Mouse (Mus musculus) neural tube, embryonic 14.5 days (tissue): ENCODE data around the gene Scaf8. TPM values are rescaled to one million over a fixed set of nuclear protein-coding genes. Genes with fewer than 3 reads are reported as not detected.
"Not testable (repeated sequence)": the region's sequence is repeated elsewhere in the genome, so short reads cannot be mapped to it uniquely, and the experiment has no call there.

Source experiments
- ATAC-seq: fragments of 200-750 bp; cut with Nextera tagmentation; 2 replicates; pipeline ENCODE4 v1.8.0; 2017; ENCODE audit warnings: low read depth, mild to moderate bottlenecking, moderate TSS enrichment, moderate library complexity
- H3K27ac ChIP-seq: fragments of 300-500 bp; sonication (generic); 2 replicates; pipeline ENCODE4 v1.5.1; 2014; ENCODE audit warnings: low read depth, mild to moderate bottlenecking, control low read depth, low read length, moderate library complexity, mixed read lengths
- H3K27me3 ChIP-seq: fragments of 300-500 bp; sonication (generic); 2 replicates; pipeline ENCODE4 v1.6.1; 2014; ENCODE audit warnings: low read length; ENCODE audit not compliant: control insufficient read depth, insufficient read depth
- H3K36me3 ChIP-seq: fragments of 300-500 bp; sonication (generic); 2 replicates; pipeline ENCODE4 v1.6.1; 2014; ENCODE audit warnings: low read length, mixed read lengths; ENCODE audit not compliant: control insufficient read depth, insufficient read depth
- H3K4me1 ChIP-seq: fragments of 300-500 bp; sonication (generic); 2 replicates; pipeline ENCODE4 v1.6.1; 2014; ENCODE audit warnings: low read length; ENCODE audit not compliant: control insufficient read depth, insufficient read depth
- H3K4me2 ChIP-seq: fragments of 300-500 bp; sonication (generic); 2 replicates; pipeline ENCODE4 v1.6.1; 2014; ENCODE audit warnings: mild to moderate bottlenecking, low read depth, low read length, control low read depth
- H3K4me3 ChIP-seq: fragments of 300-500 bp; sonication (generic); 2 replicates; pipeline ENCODE4 v1.5.1; 2014; ENCODE audit warnings: low read depth, low read length, control low read depth, mixed read lengths
- H3K9ac ChIP-seq: fragments of 300-500 bp; sonication (generic); replicated peaks from 2 replicates; pipeline ENCODE4 v1.6.1; 2014; ENCODE audit warnings: low read depth, mild to moderate bottlenecking, control low read depth, low read length, mixed read lengths
- H3K9me3 ChIP-seq: fragments of 300-500 bp; sonication (generic); 2 replicates; pipeline ENCODE4 v1.6.1; 2016; ENCODE audit warnings: low read length; ENCODE audit not compliant: control insufficient read depth
- WGBS: fragments of 180-500 bp; shearing (Covaris S2); extraction: QIAGEN DNeasy Blood & Tissue Kit; methylation state at CpG from one replicate; pipeline ENCODE4 v1.1.7; 2014; 5-methylcytosine and 5-hydroxymethylcytosine counted together
- polyA plus RNA-seq: library from polyadenylated mRNA; unstranded; fragments of >200 nt; fragmentation: Nextera tagmentation; extraction: Ambion mirVana; gene quantifications from 2 replicates; pipeline ENCODE4 v1.2.1, GENCODE M21; 2014

Gene Scaf8
- polyA plus RNA-seq, 1 experiment from 2014 or later, result 19.8 TPM

- H3K4me2 ChIP-seq, H3K9me3 ChIP-seq, H3K4me3 ChIP-seq, H3K4me1 ChIP-seq, H3K27me3 ChIP-seq, H3K9ac ChIP-seq, H3K27ac ChIP-seq, ATAC-seq: not testable (repeated sequence)
- peaks cover 48% of the 10 kb centered on the region for H3K36me3 ChIP-seq
These were observed 80.7 kb downstream of the Scaf8 start for GRCm38 (mm10) chr17:3195483-3195882.

DNA sequence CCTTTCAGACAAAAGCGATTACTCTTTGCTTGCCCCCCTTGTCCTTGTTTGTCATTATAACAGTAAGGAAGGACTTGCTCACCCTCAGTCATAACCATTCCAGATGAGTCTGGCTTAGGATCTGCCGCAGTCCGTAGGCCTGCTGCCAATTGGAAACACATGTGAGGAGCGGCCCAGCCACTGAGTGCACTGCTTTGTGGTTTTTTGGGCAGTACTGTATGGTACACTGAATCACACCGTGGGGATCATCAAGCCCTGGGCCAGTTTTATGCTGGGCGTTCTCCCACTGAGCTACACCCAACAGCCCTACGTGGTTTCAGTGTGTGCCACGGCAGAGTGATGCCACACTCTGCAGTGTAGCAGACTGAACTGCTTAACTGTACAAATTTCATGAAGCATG is 85.6 kb downstream of the Scaf8 start:
- WGBS, result 93% methylated on average over 8 of the region's 8 CpGs
- no peak for ATAC-seq

GRCm38 (mm10) chr17:3203916-3204315 is 89.1 kb downstream of the Scaf8 start:
- no peaks in the 10 kb centered on the region for H3K9me3 ChIP-seq
- H3K4me1 ChIP-seq, result no peaks in the 10 kb centered on the region
- no peak overlapping the region for H3K4me3 ChIP-seq
- ATAC-seq, result no peak
- H3K27me3 ChIP-seq, result no peaks in the 10 kb centered on the region
- H3K27ac ChIP-seq, result no peak overlapping the region
- H3K36me3 ChIP-seq, result peaks cover 3% of the 10 kb centered on the region; the same call in 1 of the 2 replicates
- H3K4me2 ChIP-seq, result no peak overlapping the region
- no peak overlapping the region for H3K9ac ChIP-seq
- 82% methylated on average over 4 of the region's 4 CpGs for WGBS

More for the DNA sequence above, 85.6 kb downstream of the Scaf8 start:
- Histone ChIP-seq H3K36me3 (peaks cover 24% of the 10 kb centered on the region; the same call in 1 of the 2 replicates), H3K27me3 (no peaks in the 10 kb centered on the region), H3K9ac (no peak overlapping the region), H3K4me2 (no peak overlapping the region), H3K9me3 (no peaks in the 10 kb centered on the region), H3K4me3 (no peak overlapping the region), H3K4me1 (no peaks in the 10 kb centered on the region), H3K27ac (no peak overlapping the region)

DNA sequence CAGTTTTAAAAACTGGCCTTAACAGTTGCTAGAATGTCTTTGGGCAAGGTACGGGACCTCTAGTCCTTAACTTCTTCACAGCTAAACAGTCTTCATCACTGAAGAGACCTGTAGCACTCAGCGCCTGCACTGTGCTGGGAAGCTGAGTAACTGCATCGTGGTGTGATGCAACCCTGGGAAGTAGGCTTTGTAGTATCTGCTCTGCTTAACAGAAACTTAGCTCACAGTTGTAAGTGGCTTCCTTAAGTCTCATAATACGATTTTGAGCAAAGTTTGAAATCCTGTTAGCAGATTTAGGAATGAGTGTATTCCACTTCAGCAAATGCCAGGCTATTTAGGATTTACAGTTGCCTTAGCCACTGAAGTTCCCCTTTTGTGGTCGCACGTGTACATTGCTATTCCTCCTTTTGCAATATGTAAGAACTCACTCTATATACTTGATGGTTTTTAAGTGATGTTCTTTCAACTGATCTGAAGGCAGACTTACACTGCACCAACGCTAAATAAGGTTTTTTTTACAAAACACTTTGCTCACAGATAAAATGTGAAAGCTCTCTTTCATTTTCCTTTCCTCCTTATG is 90.1 kb downstream of the Scaf8 start:
- no peak overlapping the region for H3K9ac ChIP-seq
- no peak overlapping the region for H3K27ac ChIP-seq
- ATAC-seq, result no peak
- H3K4me2 ChIP-seq, result no peak overlapping the region
- H3K36me3 ChIP-seq, result peaks cover 3% of the 10 kb centered on the region; the same call in 1 of the 2 replicates
- H3K27me3 ChIP-seq, result no peaks in the 10 kb centered on the region
- WGBS, result 94% methylated on average over 7 of the region's 7 CpGs
- H3K4me1 ChIP-seq, result no peaks in the 10 kb centered on the region
- H3K4me3 ChIP-seq, result no peak overlapping the region
- H3K9me3 ChIP-seq, result no peaks in the 10 kb centered on the region

- Histone ChIP-seq H3K4me2 (no peak overlapping the region), H3K4me3 (no peak overlapping the region), H3K9ac (no peak overlapping the region), H3K9me3 (no peaks in the 10 kb centered on the region), H3K36me3 (no peaks in the 10 kb centered on the region), H3K27ac (no peak overlapping the region), H3K4me1 (no peaks in the 10 kb centered on the region), H3K27me3 (no peaks in the 10 kb centered on the region)
- 68% methylated on average over 2 of the region's 2 CpGs for WGBS
- no peak for ATAC-seq
These were observed 92.0 kb downstream of the Scaf8 start for GRCm38 (mm10) chr17:3206527-3207398.

- ATAC-seq, result no peak
- 92% methylated on average over 6 of the region's 6 CpGs for WGBS
These were observed 92.9 kb downstream of the Scaf8 start for GRCm38 (mm10) chr17:3207529-3208240.

DNA sequence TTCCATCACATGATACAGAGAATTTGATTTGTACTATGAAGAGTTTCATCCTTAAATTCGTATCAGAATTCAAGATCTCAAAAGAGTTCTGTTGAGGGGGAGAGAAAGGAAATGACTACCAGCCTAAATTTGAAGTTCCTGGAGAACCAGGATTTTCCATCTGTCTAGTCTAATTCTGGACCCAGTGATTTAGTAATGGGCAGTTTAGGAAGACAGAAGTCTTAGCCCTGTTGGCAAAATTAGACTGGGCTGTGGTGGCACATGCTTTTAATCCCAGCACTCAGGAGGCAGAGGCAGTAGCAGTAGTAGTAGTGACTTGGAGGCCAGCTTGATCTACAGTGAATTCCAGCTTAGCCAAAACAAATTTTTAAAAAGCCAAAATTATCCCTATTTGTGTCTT is 93.7 kb downstream of the Scaf8 start:
- Histone ChIP-seq H3K36me3 (no peaks in the 10 kb centered on the region), H3K9ac (no peak overlapping the region), H3K4me1 (no peaks in the 10 kb centered on the region), H3K9me3 (no peaks in the 10 kb centered on the region), H3K27me3 (no peaks in the 10 kb centered on the region), H3K4me3 (no peak overlapping the region), H3K4me2 (no peak overlapping the region), H3K27ac (no peak overlapping the region)
- no peak for ATAC-seq
- WGBS, result 80% methylated on average over 1 of the region's 1 CpGs

More at GRCm38 (mm10) chr17:3207529-3208240, 92.9 kb downstream of the Scaf8 start:
- Histone ChIP-seq H3K36me3 (no peaks in the 10 kb centered on the region), H3K4me2 (no peak overlapping the region), H3K9me3 (no peaks in the 10 kb centered on the region), H3K27me3 (no peaks in the 10 kb centered on the region), H3K4me1 (no peaks in the 10 kb centered on the region), H3K9ac (no peak overlapping the region), H3K27ac (no peak overlapping the region), H3K4me3 (no peak overlapping the region)

- no peak overlapping the region for H3K27ac ChIP-seq
- no peak overlapping the region for H3K4me2 ChIP-seq
- H3K36me3 ChIP-seq, result no peaks in the 10 kb centered on the region
- no peaks in the 10 kb centered on the region for H3K27me3 ChIP-seq
- 93% methylated on average over 4 of the region's 4 CpGs for WGBS
- no peak overlapping the region for H3K9ac ChIP-seq
- no peaks in the 10 kb centered on the region for H3K4me1 ChIP-seq
- ATAC-seq, result no peak
- H3K4me3 ChIP-seq, result no peak overlapping the region
- no peaks in the 10 kb centered on the region for H3K9me3 ChIP-seq
These were observed 94.8 kb downstream of the Scaf8 start for GRCm38 (mm10) chr17:3209581-3209980.

GRCm38 (mm10) chr17:3210134-3210533 is 95.4 kb downstream of the Scaf8 start:
- no peaks in the 10 kb centered on the region for H3K36me3 ChIP-seq
- no peak for ATAC-seq
- H3K4me3 ChIP-seq, result no peak overlapping the region
- 94% methylated on average over 5 of the region's 5 CpGs for WGBS
- no peaks in the 10 kb centered on the region for H3K27me3 ChIP-seq
- H3K9me3 ChIP-seq, result no peaks in the 10 kb centered on the region
- H3K4me2 ChIP-seq, result no peak overlapping the region
- H3K4me1 ChIP-seq, result no peaks in the 10 kb centered on the region
- H3K27ac ChIP-seq, result no peak overlapping the region
- H3K9ac ChIP-seq, result no peak overlapping the region
